Mouse (Mus musculus): Measurements from ENCODE around the gene Pigu. TPM values are rescaled to one million over a fixed set of nuclear protein-coding genes. Genes with fewer than 3 reads are reported as not detected.

The Pigu gene
- polyA plus RNA-seq, 1 experiment, result 44.1 TPM

DNA sequence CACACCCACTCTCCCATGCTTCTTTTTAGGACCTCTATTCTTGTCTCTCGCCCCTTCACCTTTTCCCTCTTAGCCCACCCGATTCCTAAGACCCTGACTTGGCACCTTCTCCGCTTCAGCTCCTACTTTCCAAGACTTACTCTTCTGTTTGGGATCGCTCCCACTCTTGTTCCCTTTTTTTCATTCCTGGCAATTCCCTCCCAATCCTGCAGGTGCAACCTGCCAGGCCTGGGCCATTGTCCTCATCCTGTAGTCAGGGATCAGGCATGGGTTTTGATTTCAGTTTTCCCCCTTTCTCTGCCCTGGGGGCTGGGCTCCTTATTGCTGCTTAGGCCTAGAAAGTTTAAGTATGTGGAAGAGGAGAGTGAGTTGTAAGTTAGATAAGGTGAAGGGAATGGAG is 29.8 kb upstream of the Pigu start:
- Histone ChIP-seq H3K9me3 (replicated peaks; ENCODE audit: control insufficient read depth, insufficient read depth, low read length, poor library complexity, severe bottlenecking) (no peaks in the 10 kb centered on the region), H3K27ac (ENCODE audit: insufficient read depth, low read length) (no peak overlapping the region), H3K9ac (ENCODE audit: low read depth, poor library complexity, severe bottlenecking) (no peak overlapping the region), H3K4me3 (ENCODE audit: low read depth, low read length) (peak overlapping the region; percentile 27), H3K36me3 (ENCODE audit: control insufficient read depth, insufficient read depth, low read length, poor library complexity, severe bottlenecking) (no peaks in the 10 kb centered on the region), H3K4me1 (ENCODE audit: control insufficient read depth, insufficient read depth, low read length) (no peaks in the 10 kb centered on the region), H3K27me3 (ENCODE audit: control insufficient read depth, insufficient read depth, low read length, poor library complexity, severe bottlenecking) (no peaks in the 10 kb centered on the region)
- TF ChIP-seq EP300 (IDR thresholded peaks at IDR 0.05; ENCODE audit: insufficient read depth, low read depth, low read length), result no peak
- no peak for TF ChIP-seq POLR2A (IDR thresholded peaks at IDR 0.05; ENCODE audit: insufficient read depth, low read length)
- TF ChIP-seq CTCF (IDR thresholded peaks at IDR 0.05; ENCODE audit: low read depth, low read length), result no peak

DNA sequence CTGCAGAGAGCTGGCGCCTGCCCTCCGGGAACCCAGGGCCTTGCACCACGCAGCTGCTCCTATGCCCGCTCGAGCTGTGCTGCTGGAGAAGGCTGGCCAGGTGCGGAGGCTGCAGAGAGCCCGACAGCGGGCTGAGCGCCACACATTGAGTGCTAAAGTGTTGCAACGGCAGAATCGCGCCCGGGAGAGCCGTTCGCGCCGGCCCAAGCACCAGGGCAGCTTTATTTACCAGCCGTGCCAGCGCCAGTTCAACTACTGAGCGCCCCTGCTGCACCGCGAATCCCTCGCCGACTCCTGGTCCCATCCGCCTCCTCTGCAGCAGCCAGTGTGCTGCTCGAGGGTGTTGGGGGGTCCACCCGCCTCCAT is 29.3 kb upstream of the Pigu start:
- Histone ChIP-seq H3K36me3 (ENCODE audit: control insufficient read depth, insufficient read depth, low read length, poor library complexity, severe bottlenecking) (no peaks in the 10 kb centered on the region), H3K9ac (ENCODE audit: low read depth, poor library complexity, severe bottlenecking) (peak overlapping the region; percentile 9; the same call in 1 of the 2 replicates), H3K4me3 (ENCODE audit: low read depth, low read length) (peak overlapping the region; percentile 27), H3K27ac (ENCODE audit: insufficient read depth, low read length) (no peak overlapping the region), H3K9me3 (replicated peaks; ENCODE audit: control insufficient read depth, insufficient read depth, low read length, poor library complexity, severe bottlenecking) (no peaks in the 10 kb centered on the region), H3K27me3 (ENCODE audit: control insufficient read depth, insufficient read depth, low read length, poor library complexity, severe bottlenecking) (no peaks in the 10 kb centered on the region), H3K4me1 (ENCODE audit: control insufficient read depth, insufficient read depth, low read length) (no peaks in the 10 kb centered on the region)
- no peak for TF ChIP-seq EP300 (IDR thresholded peaks at IDR 0.05; ENCODE audit: insufficient read depth, low read depth, low read length)
- no peak for TF ChIP-seq POLR2A (IDR thresholded peaks at IDR 0.05; ENCODE audit: insufficient read depth, low read length)
- TF ChIP-seq CTCF (IDR thresholded peaks at IDR 0.05; ENCODE audit: low read depth, low read length), result no peak

DNA sequence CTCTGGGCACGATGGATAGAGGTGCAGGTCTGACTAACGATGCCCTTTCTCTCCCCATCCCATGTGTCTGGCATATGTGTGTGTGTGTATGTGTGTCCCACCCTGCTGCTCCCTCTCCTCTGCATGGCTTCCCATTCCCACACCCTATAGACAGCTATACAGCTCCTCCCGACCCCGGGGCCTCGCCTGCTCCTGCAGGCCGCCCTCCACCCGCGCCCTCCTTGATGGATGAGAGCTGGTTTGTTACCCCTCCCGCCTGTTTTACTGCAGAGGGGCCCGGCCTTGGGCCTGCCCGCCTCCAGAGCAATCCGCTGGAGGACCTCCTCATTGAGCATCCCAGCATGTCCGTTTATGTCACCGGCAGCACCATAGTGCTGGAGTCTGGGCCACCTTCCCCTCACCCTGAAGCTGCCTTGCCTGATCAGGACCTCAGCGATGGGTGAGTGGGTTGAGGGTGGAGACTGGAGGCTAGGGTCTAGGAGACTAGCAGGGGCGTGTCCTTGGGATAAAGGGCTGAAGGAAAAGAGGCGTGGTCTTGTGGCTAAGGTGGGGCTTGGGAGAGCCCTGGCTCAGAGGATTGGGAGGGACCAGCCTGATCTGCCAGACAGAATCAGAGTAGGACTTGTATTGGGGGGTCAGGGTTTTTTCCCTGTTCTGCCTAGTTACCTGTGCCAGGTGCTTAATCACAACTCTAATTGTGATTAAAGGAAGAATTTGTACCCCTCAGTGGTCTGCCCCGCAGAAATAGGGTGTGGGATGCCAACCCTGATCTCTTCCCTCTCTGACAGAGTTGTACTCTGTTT is 28.7 kb upstream of the Pigu start:
- TF ChIP-seq POLR2A (IDR thresholded peaks at IDR 0.05; ENCODE audit: insufficient read depth, low read length), result no peak
- no peak for TF ChIP-seq EP300 (IDR thresholded peaks at IDR 0.05; ENCODE audit: insufficient read depth, low read depth, low read length)
- TF ChIP-seq CTCF (IDR thresholded peaks at IDR 0.05; ENCODE audit: low read depth, low read length), result no peak
- no peaks in the 10 kb centered on the region for H3K9me3 ChIP-seq (replicated peaks; ENCODE audit: control insufficient read depth, insufficient read depth, low read length, poor library complexity, severe bottlenecking)
- no peaks in the 10 kb centered on the region for H3K4me1 ChIP-seq (ENCODE audit: control insufficient read depth, insufficient read depth, low read length)
- H3K4me3 ChIP-seq (ENCODE audit: low read depth, low read length), result peak overlapping the region; percentile 34
- H3K27me3 ChIP-seq (ENCODE audit: control insufficient read depth, insufficient read depth, low read length, poor library complexity, severe bottlenecking), result no peaks in the 10 kb centered on the region
- H3K36me3 ChIP-seq (ENCODE audit: control insufficient read depth, insufficient read depth, low read length, poor library complexity, severe bottlenecking), result no peaks in the 10 kb centered on the region
- H3K27ac ChIP-seq (ENCODE audit: insufficient read depth, low read length), result no peak overlapping the region
- H3K9ac ChIP-seq (ENCODE audit: low read depth, poor library complexity, severe bottlenecking), result peak overlapping the region; percentile 9; the same call in 1 of the 2 replicates

DNA sequence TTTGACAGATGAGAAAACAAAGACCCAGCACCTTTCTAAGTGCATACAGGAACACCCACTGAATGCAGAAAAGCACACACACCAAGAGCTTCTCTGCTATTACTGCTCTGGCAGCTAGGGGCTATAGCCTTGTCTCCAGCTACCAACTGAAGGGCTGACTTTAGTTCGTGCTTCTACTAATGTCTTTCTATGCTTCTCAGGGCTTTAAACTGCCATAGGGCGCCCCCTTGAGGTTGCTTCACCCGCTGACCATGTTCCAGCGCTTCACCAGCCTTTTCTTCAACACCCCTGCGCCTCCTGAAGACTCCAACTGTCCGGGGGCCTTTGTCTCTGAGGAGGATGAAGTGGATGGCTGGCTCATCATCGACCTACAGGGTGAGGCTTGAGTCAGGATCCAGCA is 27.9 kb upstream of the Pigu start:
- H3K36me3 ChIP-seq (ENCODE audit: control insufficient read depth, insufficient read depth, low read length, poor library complexity, severe bottlenecking), result no peaks in the 10 kb centered on the region

DNA sequence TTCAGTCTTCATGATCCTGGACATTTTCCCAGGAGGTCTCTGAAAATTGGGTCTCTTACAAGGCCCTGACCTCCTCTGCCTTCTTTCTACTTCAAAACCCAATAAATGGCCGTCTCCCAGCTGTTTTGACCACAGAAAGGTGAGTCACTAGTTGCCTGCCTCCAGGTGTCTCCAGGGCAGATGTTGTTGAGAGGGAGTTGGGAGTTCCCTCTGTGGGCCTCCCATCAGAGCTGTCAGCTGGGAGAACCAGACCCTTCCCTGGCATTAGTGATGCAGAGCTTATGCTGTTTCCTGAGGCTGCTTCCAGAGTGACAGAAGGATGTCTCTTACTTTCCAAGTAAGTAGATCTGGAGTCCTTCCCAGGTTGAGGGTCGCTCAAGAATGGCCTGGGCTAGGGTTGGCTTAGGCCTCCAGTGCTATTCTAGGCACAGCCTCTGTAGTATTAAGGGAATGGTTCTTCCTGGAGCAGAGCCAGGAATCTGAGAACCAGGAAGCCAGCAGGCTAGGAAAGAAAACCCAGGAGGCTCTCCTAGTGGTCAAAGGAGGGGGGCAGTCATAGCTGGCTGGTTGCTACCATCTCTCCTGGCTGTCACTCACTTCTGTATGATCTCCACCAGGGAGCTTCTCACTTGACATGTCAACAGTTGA is 25.7 kb upstream of the Pigu start:
- no peak overlapping the region for H3K27ac ChIP-seq (ENCODE audit: insufficient read depth, low read length)
- no peak overlapping the region for H3K9ac ChIP-seq (ENCODE audit: low read depth, poor library complexity, severe bottlenecking)
- TF ChIP-seq CTCF (IDR thresholded peaks at IDR 0.05; ENCODE audit: low read depth, low read length), result no peak
- TF ChIP-seq EP300 (IDR thresholded peaks at IDR 0.05; ENCODE audit: insufficient read depth, low read depth, low read length), result no peak
- no peak for TF ChIP-seq POLR2A (IDR thresholded peaks at IDR 0.05; ENCODE audit: insufficient read depth, low read length)
- H3K4me3 ChIP-seq (ENCODE audit: low read depth, low read length), result no peak overlapping the region
- H3K4me1 ChIP-seq (ENCODE audit: control insufficient read depth, insufficient read depth, low read length), result no peaks in the 10 kb centered on the region
- no peaks in the 10 kb centered on the region for H3K9me3 ChIP-seq (replicated peaks; ENCODE audit: control insufficient read depth, insufficient read depth, low read length, poor library complexity, severe bottlenecking)
- H3K36me3 ChIP-seq (ENCODE audit: control insufficient read depth, insufficient read depth, low read length, poor library complexity, severe bottlenecking), result no peaks in the 10 kb centered on the region
- no peaks in the 10 kb centered on the region for H3K27me3 ChIP-seq (ENCODE audit: control insufficient read depth, insufficient read depth, low read length, poor library complexity, severe bottlenecking)

More for the DNA sequence above, 27.9 kb upstream of the Pigu start:
- Histone ChIP-seq H3K27me3 (ENCODE audit: control insufficient read depth, insufficient read depth, low read length, poor library complexity, severe bottlenecking) (no peaks in the 10 kb centered on the region), H3K9ac (ENCODE audit: low read depth, poor library complexity, severe bottlenecking) (no peak overlapping the region), H3K27ac (ENCODE audit: insufficient read depth, low read length) (no peak overlapping the region), H3K4me1 (ENCODE audit: control insufficient read depth, insufficient read depth, low read length) (no peaks in the 10 kb centered on the region), H3K4me3 (ENCODE audit: low read depth, low read length) (no peak overlapping the region), H3K9me3 (replicated peaks; ENCODE audit: control insufficient read depth, insufficient read depth, low read length, poor library complexity, severe bottlenecking) (no peaks in the 10 kb centered on the region)
- TF ChIP-seq CTCF (IDR thresholded peaks at IDR 0.05; ENCODE audit: low read depth, low read length) (peak; percentile 71), POLR2A (IDR thresholded peaks at IDR 0.05; ENCODE audit: insufficient read depth, low read length) (no peak), EP300 (IDR thresholded peaks at IDR 0.05; ENCODE audit: insufficient read depth, low read depth, low read length) (no peak)

DNA sequence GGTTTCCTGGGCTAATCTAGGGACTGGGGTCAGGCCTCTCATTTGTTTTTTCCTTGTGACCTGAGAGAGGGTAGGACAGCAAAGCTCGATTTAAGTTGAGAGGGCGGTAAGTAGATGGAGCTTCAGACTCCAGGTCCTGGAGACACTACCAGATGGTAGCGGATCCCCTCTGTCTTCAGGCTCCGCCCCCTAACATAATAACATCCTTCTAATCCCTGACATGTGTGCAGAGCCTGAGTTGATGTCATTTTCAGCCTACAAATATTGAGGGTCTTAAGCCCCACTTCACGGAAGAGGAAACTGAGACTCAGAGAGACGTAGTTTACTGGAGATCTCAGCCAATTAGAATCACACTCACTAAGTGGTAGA is 25.1 kb upstream of the Pigu start:
- Histone ChIP-seq H3K9ac (ENCODE audit: low read depth, poor library complexity, severe bottlenecking) (peak overlapping the region; percentile 84; the same call in 1 of the 2 replicates), H3K4me1 (ENCODE audit: control insufficient read depth, insufficient read depth, low read length) (no peaks in the 10 kb centered on the region), H3K36me3 (ENCODE audit: control insufficient read depth, insufficient read depth, low read length, poor library complexity, severe bottlenecking) (no peaks in the 10 kb centered on the region), H3K27me3 (ENCODE audit: control insufficient read depth, insufficient read depth, low read length, poor library complexity, severe bottlenecking) (no peaks in the 10 kb centered on the region), H3K4me3 (ENCODE audit: low read depth, low read length) (peak overlapping the region; percentile 58), H3K27ac (ENCODE audit: insufficient read depth, low read length) (no peak overlapping the region), H3K9me3 (replicated peaks; ENCODE audit: control insufficient read depth, insufficient read depth, low read length, poor library complexity, severe bottlenecking) (no peaks in the 10 kb centered on the region)
- TF ChIP-seq POLR2A (IDR thresholded peaks at IDR 0.05; ENCODE audit: insufficient read depth, low read length) (no peak), CTCF (IDR thresholded peaks at IDR 0.05; ENCODE audit: low read depth, low read length) (no peak), EP300 (IDR thresholded peaks at IDR 0.05; ENCODE audit: insufficient read depth, low read depth, low read length) (no peak)
